Mouse (Mus musculus): ENCODE measurements around the gene Whamm.

DNA sequence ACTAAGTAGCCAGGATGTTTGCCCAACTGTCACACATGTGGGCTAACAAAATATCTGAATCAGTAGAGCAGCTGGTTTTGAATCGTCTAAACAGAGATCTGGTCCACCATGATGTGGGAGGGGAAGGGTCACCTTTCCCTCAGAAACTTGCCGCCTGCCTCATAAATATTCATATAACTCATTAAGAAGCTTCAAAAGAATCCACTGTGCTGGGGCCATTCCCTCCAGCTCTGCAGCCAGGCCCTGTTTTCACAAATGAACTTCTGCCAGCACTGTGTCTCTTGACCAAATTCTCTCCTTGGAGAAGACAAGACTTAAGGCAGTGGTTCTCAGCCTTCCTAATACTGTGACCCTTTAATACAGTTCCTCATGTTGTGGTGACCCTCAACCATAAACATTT lies 31.5 kb upstream of the Whamm start:
- TF ChIP-seq CTCF (IDR thresholded peaks at IDR 0.05; ENCODE audit: borderline replicate concordance, insufficient read depth, low read length) (no peak), POLR2A (IDR thresholded peaks at IDR 0.05; ENCODE audit: low read depth, low read length) (no peak)

All from embryonic fibroblast, embryonic 13.5 days (primary cell).